Mouse (Mus musculus) gastrocnemius, postnatal 36 days (tissue): ENCODE measurements at regions not wholly inside any gene's neighbourhood (a gene's known extent, or its start where the extent isn't known, plus 50 kb on each side); places are given as distances from the start of the nearest gene placed in this dataset.

ENCODE experiments used
- DNase-seq, 2 experiments: peaks; one replicate each; pipeline ENCODE4 v3.0.0; 2022
- intact Hi-C: fragments of 180-260 bp; cut with DNase I; formaldehyde crosslinking; loops from one replicate; pipeline ENCODE4 v1.15.1; 2025

- intact Hi-C loops = no loop called here
- no peak for DNase-seq
These were observed 179.8 kb downstream of the Samd5 start for GRCm38 (mm10) chr10:9495143-9495651.

GRCm38 (mm10) chr10:9490416-9490815, 184.6 kb downstream of the Samd5 start:
- DNase-seq = no peak
- intact Hi-C loops = no loop called here

- intact Hi-C loops = no loop called here
- no peak for DNase-seq
These were observed 212.6 kb downstream of the Samd5 start for GRCm38 (mm10) chr10:9462361-9462760.

- DNase-seq = no peak
- intact Hi-C loops = no loop called here
These were observed 215.9 kb downstream of the Samd5 start for GRCm38 (mm10) chr10:9459145-9459544.

GRCm38 (mm10) chr10:9458466-9458865, 216.5 kb downstream of the Samd5 start:
- intact Hi-C loops = no loop called here
- DNase-seq = no peak

GRCm38 (mm10) chr10:9457222-9457621, 217.8 kb downstream of the Samd5 start:
- intact Hi-C loops = no loop called here
- no peak for DNase-seq

GRCm38 (mm10) chr10:9439072-9439471, 235.9 kb downstream of the Samd5 start:
- no peak for DNase-seq
- intact Hi-C loops = no loop called here

- intact Hi-C loops = no loop called here
- DNase-seq = no peak
These were observed 236.6 kb downstream of the Samd5 start for GRCm38 (mm10) chr10:9438366-9438765.

- DNase-seq = no peak
- intact Hi-C loops = no loop called here
These were observed 245.9 kb downstream of the Samd5 start for GRCm38 (mm10) chr10:9429085-9429484.

GRCm38 (mm10) chr10:9420741-9421140, 254.3 kb downstream of the Samd5 start:
- intact Hi-C loops = no loop called here
- DNase-seq = no peak

- intact Hi-C loops = no loop called here
- no peak for DNase-seq
These were observed 258.3 kb downstream of the Samd5 start for GRCm38 (mm10) chr10:9416685-9417084.

GRCm38 (mm10) chr10:9406101-9406500, 268.9 kb downstream of the Samd5 start:
- no peak for DNase-seq
- intact Hi-C loops = no loop called here

- intact Hi-C loops = no loop called here
- no peak for DNase-seq
These were observed 269.6 kb downstream of the Samd5 start for GRCm38 (mm10) chr10:9405417-9405816.

GRCm38 (mm10) chr10:9404963-9405362, 270.0 kb downstream of the Samd5 start:
- no peak for DNase-seq
- intact Hi-C loops = no loop called here

- intact Hi-C loops = no loop called here
- no peak for DNase-seq
These were observed 273.9 kb downstream of the Samd5 start for GRCm38 (mm10) chr10:9400911-9401617.

GRCm38 (mm10) chr10:9377440-9378101, 297.4 kb downstream of the Samd5 start:
- intact Hi-C loops = no loop called here
- no peak for DNase-seq

GRCm38 (mm10) chr10:9362306-9362865, 312.6 kb downstream of the Samd5 start:
- DNase-seq = no peak
- intact Hi-C loops = no loop called here

GRCm38 (mm10) chr10:9338207-9338801, 336.7 kb downstream of the Samd5 start:
- no peak for DNase-seq
- intact Hi-C loops = no loop called here

GRCm38 (mm10) chr10:9334245-9334845, 340.7 kb downstream of the Samd5 start:
- intact Hi-C loops = no loop called here
- no peak for DNase-seq

GRCm38 (mm10) chr10:9331694-9332093, 343.3 kb downstream of the Samd5 start:
- DNase-seq = no peak
- intact Hi-C loops = no loop called here

GRCm38 (mm10) chr10:9328324-9328723, 346.7 kb downstream of the Samd5 start:
- intact Hi-C loops = no loop called here

More at GRCm38 (mm10) chr10:9328324-9328723, 346.7 kb downstream of the Samd5 start:
- no peak for DNase-seq
